Mouse (Mus musculus) testis, adult 2 months (tissue): ENCODE measurements around the gene 9830107B12Rik.

Source experiments
- CTCF ChIP-seq: fragments of 200-500 bp; IDR thresholded peaks from 2 replicates; pipeline ENCODE4 v1.5.1; 2012; ENCODE audit warnings: low read depth, mild to moderate bottlenecking, inconsistent platforms, low read length, moderate library complexity; ENCODE audit not compliant: control insufficient read depth, insufficient read depth, insufficient replicate concordance
- POLR2A ChIP-seq: fragments of 200-500 bp; IDR thresholded peaks from 2 replicates; pipeline ENCODE4 v1.6.1; 2012; ENCODE audit warnings: low read depth, mild to moderate bottlenecking, inconsistent platforms, low read length, moderate library complexity; ENCODE audit not compliant: control insufficient read depth

DNA sequence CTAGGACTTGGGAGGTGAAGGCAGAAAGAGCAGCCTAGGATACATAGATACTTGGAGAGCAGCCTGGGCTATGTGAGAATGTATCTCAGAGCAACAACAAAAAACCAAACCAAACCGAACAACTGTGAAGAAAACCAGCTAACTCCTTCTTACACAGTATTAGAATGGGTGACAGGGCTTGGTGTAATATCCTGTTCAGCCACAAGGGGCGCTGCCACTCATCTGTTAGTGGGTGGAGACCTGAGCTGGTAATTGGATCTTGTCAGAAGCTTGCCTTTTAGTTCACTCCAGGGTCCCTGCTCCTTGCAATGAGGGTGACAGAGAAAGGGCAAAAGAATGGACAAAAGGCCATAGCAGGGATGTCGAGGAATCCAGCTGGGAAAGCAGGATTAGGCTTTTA, 26.4 kb downstream of the 9830107B12Rik start:
- peak; percentile 83; the same call in 1 of the 2 replicates for TF ChIP-seq CTCF
- no peak for TF ChIP-seq POLR2A
